Mouse (Mus musculus): ENCODE data around the gene Arhgap19.
A peak's percentile ranks its signal among the peaks of the same experiment; 100 is the strongest.

GRCm38 (mm10) chr19:41763870-41764660, 37.8 kb downstream of the Arhgap19 start:
- TF ChIP-seq CTCF (IDR thresholded peaks at IDR 0.05; ENCODE audit: extremely low read depth, insufficient read length, insufficient replicate concordance, low read depth, low read length) (peak; percentile 17; the same call in 1 of the 2 replicates), POLR2A (IDR thresholded peaks at IDR 0.05; ENCODE audit: low read depth, low read length) (no peak)

All from small intestine, adult 2 months (tissue).